Mouse (Mus musculus): ENCODE measurements at regions not wholly inside any gene's neighbourhood (a gene's known extent, or its start where the extent isn't known, plus 50 kb on each side); places are given as distances from the start of the nearest gene placed in this dataset.

DNA sequence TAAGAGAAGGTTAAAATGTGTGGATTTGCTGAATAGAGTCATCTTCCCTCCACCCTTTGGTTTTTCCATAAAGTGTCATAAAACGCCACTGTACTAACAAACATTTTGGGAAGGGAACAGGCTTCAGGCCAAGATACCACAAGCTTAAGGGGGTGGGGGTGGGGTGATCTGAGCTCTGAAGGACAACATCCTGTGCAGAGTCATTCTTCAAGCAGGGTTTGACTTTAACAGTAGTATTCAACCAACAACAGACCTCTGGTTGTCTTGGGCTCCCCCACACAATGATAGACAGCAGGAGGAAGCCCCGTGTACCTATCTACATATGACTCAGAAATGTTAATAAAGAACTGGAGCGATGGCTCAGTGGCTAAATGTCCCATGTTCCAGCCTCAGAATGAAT lies 118.9 kb upstream of the Maf start:
- Histone ChIP-seq H3K9me3 (ENCODE audit: low read length) (0 out of 2 replicates have a peak, but pooled peaks cover 2% of the 10 kb centered on the region), H3K36me3 (ENCODE audit: insufficient read depth) (no peaks in the 10 kb centered on the region), H3K4me3 (ENCODE audit: low read depth, low read length) (no peak overlapping the region), H3K27me3 (ENCODE audit: insufficient read depth, low read length) (no peaks in the 10 kb centered on the region), H3K27ac (ENCODE audit: low read depth, low read length) (no peak overlapping the region), H3K4me1 (ENCODE audit: insufficient read depth) (no peaks in the 10 kb centered on the region), H3K9ac (no peak overlapping the region), H3K4me2 (ENCODE audit: low read depth) (no peak overlapping the region)
- WGBS: 84% methylated on average over 3 of the region's 3 CpGs
- DNase-seq: no peak
- ATAC-seq: no peak
- no peak for TF ChIP-seq CTCF (IDR thresholded peaks at IDR 0.05; ENCODE audit: low read depth)

DNA sequence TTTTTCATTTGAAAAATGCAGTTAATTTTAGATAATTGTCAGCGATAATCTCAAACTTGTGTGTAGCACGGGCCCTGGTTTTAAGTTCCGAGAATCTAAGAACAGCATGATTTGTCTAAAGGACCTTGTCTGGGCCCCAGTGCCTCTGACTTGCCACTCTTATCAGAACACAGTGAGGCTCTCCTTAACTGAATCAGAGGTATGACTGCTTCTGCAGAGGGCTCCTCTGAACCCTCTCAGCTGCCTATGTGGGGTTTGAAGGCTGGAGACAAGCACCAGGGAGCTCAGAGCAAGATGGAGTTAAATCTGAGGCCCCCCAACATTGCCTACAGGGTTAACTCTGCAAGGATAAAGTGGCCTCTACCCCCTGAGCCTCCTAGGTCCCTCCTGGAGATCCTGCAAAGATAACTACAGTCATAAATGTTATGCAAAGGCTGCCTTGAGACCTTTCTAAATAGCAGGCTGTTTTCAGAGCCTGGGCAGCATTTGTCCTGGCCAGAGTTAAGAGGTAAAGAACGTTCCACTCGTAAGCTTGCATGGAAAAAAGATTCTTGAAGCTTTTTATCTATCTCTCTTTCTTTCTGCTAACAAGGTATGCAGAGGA lies 118.4 kb upstream of the Maf start:
- TF ChIP-seq CTCF (IDR thresholded peaks at IDR 0.05; ENCODE audit: low read depth): no peak
- no peak for ATAC-seq
- H3K4me1 ChIP-seq (ENCODE audit: insufficient read depth): no peaks in the 10 kb centered on the region
- H3K36me3 ChIP-seq (ENCODE audit: insufficient read depth): no peaks in the 10 kb centered on the region
- H3K4me3 ChIP-seq (ENCODE audit: low read depth, low read length): no peak overlapping the region
- 0 out of 2 replicates have a peak, but pooled peaks cover 2% of the 10 kb centered on the region for H3K9me3 ChIP-seq (ENCODE audit: low read length)
- H3K27ac ChIP-seq (ENCODE audit: low read depth, low read length): no peak overlapping the region
- 83% methylated on average over 5 of the region's 5 CpGs for WGBS
- H3K27me3 ChIP-seq (ENCODE audit: insufficient read depth, low read length): no peaks in the 10 kb centered on the region
- no peak overlapping the region for H3K9ac ChIP-seq
- DNase-seq: no peak
- H3K4me2 ChIP-seq (ENCODE audit: low read depth): no peak overlapping the region

DNA sequence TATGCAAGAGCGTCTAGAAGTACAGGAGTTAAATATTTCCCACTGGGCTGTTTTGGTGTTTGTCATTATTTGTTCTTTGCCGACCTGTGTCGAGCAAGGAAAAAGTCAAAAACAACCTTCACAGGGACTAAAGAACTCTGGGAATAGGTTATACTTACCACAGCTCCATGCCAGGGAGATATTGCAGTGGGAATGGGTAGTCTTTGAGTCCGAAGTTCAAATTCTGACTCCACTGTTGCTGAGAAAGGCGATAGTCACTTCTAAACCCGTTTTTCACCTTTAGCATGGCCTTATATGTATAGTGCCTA lies 116.8 kb upstream of the Maf start:
- 92% methylated on average over 6 of the region's 6 CpGs for WGBS

DNA sequence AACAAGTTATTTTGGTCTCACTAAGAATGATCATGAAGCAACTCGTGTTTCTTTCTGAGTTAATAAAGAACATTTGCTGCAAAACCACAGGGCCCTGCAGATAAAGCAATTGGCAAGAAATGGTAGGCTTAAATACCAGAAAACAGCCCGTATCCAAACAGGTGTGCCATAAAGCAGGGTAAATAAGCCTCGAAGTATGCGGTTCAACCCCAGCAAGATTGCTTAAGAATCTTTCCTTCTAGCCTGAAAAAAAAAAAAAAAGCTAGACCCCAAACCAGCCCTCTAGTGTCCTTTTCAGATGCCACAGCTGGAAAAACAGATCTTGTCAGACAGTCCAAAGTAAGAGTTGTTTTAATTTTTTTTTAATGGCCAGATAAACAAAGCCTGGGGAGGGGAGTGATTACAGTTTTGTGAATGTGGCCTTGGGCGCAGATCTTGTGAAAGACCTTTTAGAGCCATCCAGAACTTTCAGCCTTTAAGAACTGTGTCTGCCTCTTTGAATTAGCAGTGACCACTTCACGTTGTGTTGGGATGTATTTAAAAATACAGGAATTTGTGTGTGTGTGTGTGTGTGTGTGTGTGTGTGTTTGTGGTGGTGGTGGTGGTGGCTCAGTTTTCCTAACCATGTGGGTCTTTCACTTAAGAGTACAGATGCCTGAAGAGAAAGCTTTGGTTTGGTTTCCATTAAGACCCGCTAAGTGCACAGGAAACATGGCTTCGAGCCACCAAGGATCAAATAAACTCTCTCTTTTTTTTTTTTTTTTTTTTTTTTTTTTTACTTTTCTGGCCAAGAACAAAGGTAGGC lies 116.3 kb upstream of the Maf start:
- no peak overlapping the region for H3K4me3 ChIP-seq (ENCODE audit: low read depth, low read length)
- H3K4me2 ChIP-seq (ENCODE audit: low read depth): no peak overlapping the region
- no peak overlapping the region for H3K27ac ChIP-seq (ENCODE audit: low read depth, low read length)
- H3K9me3 ChIP-seq (ENCODE audit: low read length): 0 out of 2 replicates have a peak, but pooled peaks cover 2% of the 10 kb centered on the region
- no peaks in the 10 kb centered on the region for H3K4me1 ChIP-seq (ENCODE audit: insufficient read depth)
- TF ChIP-seq CTCF (IDR thresholded peaks at IDR 0.05; ENCODE audit: low read depth): no peak
- ATAC-seq (no peak), DNase-seq (no peak)
- no peaks in the 10 kb centered on the region for H3K36me3 ChIP-seq (ENCODE audit: insufficient read depth)
- H3K9ac ChIP-seq: no peak overlapping the region
- no peaks in the 10 kb centered on the region for H3K27me3 ChIP-seq (ENCODE audit: insufficient read depth, low read length)
- WGBS: 82% methylated on average over 8 of the region's 8 CpGs

More for the DNA sequence above, 116.8 kb upstream of the Maf start:
- TF ChIP-seq CTCF (IDR thresholded peaks at IDR 0.05; ENCODE audit: low read depth): no peak
- Histone ChIP-seq H3K36me3 (ENCODE audit: insufficient read depth) (no peaks in the 10 kb centered on the region), H3K9me3 (ENCODE audit: low read length) (0 out of 2 replicates have a peak, but pooled peaks cover 2% of the 10 kb centered on the region), H3K4me3 (ENCODE audit: low read depth, low read length) (no peak overlapping the region), H3K27ac (ENCODE audit: low read depth, low read length) (no peak overlapping the region), H3K9ac (no peak overlapping the region), H3K4me1 (ENCODE audit: insufficient read depth) (no peaks in the 10 kb centered on the region), H3K27me3 (ENCODE audit: insufficient read depth, low read length) (no peaks in the 10 kb centered on the region), H3K4me2 (ENCODE audit: low read depth) (no peak overlapping the region)
- DNase-seq (no peak), ATAC-seq (no peak)

DNA sequence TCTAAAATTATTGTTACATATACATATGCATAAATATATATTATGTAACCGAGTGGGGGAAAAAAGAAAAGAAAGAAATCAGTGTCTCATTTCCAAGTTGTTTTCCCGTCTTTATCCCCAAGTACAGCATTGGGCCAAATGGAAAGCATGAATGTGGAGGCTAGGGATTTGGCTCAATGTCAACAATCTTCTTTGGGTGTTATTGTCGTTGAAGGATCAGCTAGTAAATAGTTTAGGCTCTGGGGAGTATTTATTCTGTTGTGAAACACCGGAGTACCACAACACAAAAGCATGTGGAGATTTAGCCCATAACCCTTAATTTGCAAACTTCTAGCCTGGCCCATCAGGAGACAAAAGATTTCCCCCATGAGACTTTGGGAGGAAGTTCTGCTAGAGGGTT lies 105.8 kb upstream of the Maf start:
- TF ChIP-seq CTCF (IDR thresholded peaks at IDR 0.05; ENCODE audit: low read depth): no peak
- ATAC-seq (no peak), DNase-seq (no peak)
- Histone ChIP-seq H3K36me3 (ENCODE audit: insufficient read depth) (no peaks in the 10 kb centered on the region), H3K27me3 (ENCODE audit: insufficient read depth, low read length) (no peaks in the 10 kb centered on the region), H3K4me3 (ENCODE audit: low read depth, low read length) (no peak overlapping the region), H3K27ac (ENCODE audit: low read depth, low read length) (no peak overlapping the region), H3K4me1 (ENCODE audit: insufficient read depth) (no peaks in the 10 kb centered on the region), H3K9ac (no peak overlapping the region), H3K9me3 (ENCODE audit: low read length) (no peaks in the 10 kb centered on the region), H3K4me2 (ENCODE audit: low read depth) (no peak overlapping the region)
- WGBS: 37% methylated on average over 4 of the region's 4 CpGs

DNA sequence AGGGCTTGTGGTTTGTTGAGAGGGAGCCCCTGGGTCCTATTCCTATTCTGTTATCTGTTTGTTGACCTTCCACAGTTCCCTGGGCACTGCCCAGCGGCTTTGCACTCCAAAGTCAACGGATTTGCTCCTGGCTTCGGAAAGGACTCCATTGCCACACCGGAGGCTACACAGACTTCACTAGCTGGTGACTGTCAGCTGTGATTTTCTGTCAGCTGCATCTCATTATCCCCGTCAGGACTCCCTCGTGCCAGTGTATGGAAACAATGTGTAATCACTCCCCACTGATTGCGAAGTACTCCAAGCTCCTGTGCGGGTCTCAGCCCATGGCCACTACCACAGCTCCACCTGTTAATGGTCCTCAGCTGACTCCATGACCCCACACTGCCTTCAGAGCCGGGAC lies 99.0 kb upstream of the Maf start:
- H3K9me3 ChIP-seq (ENCODE audit: low read length): no peaks in the 10 kb centered on the region
- 26% methylated on average over 9 of the region's 9 CpGs for WGBS
- ATAC-seq: peak; percentile 70
- H3K4me3 ChIP-seq (ENCODE audit: low read depth, low read length): no peak overlapping the region
- no peak for TF ChIP-seq CTCF (IDR thresholded peaks at IDR 0.05; ENCODE audit: low read depth)
- no peaks in the 10 kb centered on the region for H3K4me1 ChIP-seq (ENCODE audit: insufficient read depth)
- no peak overlapping the region for H3K4me2 ChIP-seq (ENCODE audit: low read depth)
- no peaks in the 10 kb centered on the region for H3K27me3 ChIP-seq (ENCODE audit: insufficient read depth, low read length)
- no peaks in the 10 kb centered on the region for H3K36me3 ChIP-seq (ENCODE audit: insufficient read depth)
- H3K9ac ChIP-seq: no peak overlapping the region
- 0 out of 2 replicates have a peak overlapping the region, but pooled peaks have one; percentile 6 for H3K27ac ChIP-seq (ENCODE audit: low read depth, low read length)
- DNase-seq: peak; percentile 53

DNA sequence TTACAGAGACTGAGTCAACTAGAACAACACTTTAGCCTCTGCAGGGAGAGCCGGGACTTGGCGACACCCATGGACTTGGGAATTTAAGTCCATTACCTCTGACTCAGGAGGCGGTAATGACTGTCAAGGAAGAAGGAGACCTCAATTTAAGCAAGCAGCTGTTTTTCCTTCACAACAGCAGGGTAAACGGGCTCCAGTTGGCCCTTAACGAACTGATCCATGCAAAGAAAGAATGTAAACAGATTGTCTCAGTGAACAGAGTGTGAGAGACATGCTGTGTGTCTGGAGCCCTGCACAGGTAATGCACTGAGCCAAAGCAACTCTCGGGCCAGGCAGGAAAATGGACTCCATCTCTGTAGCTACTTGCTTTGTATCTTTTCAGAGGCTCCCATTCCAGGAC lies 98.5 kb upstream of the Maf start:
- no peaks in the 10 kb centered on the region for H3K36me3 ChIP-seq (ENCODE audit: insufficient read depth)
- WGBS: 38% methylated on average over 6 of the region's 6 CpGs
- DNase-seq (no peak), ATAC-seq (no peak)
- H3K27ac ChIP-seq (ENCODE audit: low read depth, low read length): 0 out of 2 replicates have a peak overlapping the region, but pooled peaks have one; percentile 6
- H3K9ac ChIP-seq: no peak overlapping the region
- no peaks in the 10 kb centered on the region for H3K4me1 ChIP-seq (ENCODE audit: insufficient read depth)
- H3K4me2 ChIP-seq (ENCODE audit: low read depth): no peak overlapping the region
- H3K9me3 ChIP-seq (ENCODE audit: low read length): no peaks in the 10 kb centered on the region
- H3K4me3 ChIP-seq (ENCODE audit: low read depth, low read length): no peak overlapping the region
- no peaks in the 10 kb centered on the region for H3K27me3 ChIP-seq (ENCODE audit: insufficient read depth, low read length)
- TF ChIP-seq CTCF (IDR thresholded peaks at IDR 0.05; ENCODE audit: low read depth): no peak

All from forebrain, postnatal 0 days (tissue).